Comparison of ENCODE assay signal across 11 mouse cellular contexts in genomic region chr13:100988671-100989531, GRCm38 (mm10).
DNase-seq lines count a peak whose midpoint lies in the region; ATAC-seq and TF ChIP-seq lines count a peak whose summit lies in the region.
"Had no signal": no experiment of that assay in that cellular context is flagged by ENCODE, and none has a peak within 500 bp of the region (broad histone marks: within the 10 kb centered on the region; RNA-seq: fewer than 3 reads in every experiment).

No protein-coding gene starts in this region.

- no peak overlapping the region for H3K9ac ChIP-seq in forebrain, postnatal 0 days
- H3K9ac ChIP-seq in forebrain, embryonic 14.5 days (ENCODE audit: low read length), result no peak overlapping the region
- H3K9ac ChIP-seq in midbrain, postnatal 0 days (replicated peaks; ENCODE audit: low read length, poor library complexity, severe bottlenecking), result no peak overlapping the region
- no peak overlapping the region for H3K9ac ChIP-seq in midbrain, embryonic 16.5 days (ENCODE audit: low read depth, low read length)

- H3K9me3 ChIP-seq in forebrain, postnatal 0 days (ENCODE audit: low read length), result no peaks in the 10 kb centered on the region
- no peaks in the 10 kb centered on the region for H3K9me3 ChIP-seq in forebrain, embryonic 14.5 days (replicated peaks; ENCODE audit: control insufficient read depth, low read length)
- no peaks in the 10 kb centered on the region for H3K9me3 ChIP-seq in midbrain, postnatal 0 days (ENCODE audit: low read length)
- no peaks in the 10 kb centered on the region for H3K9me3 ChIP-seq in midbrain, embryonic 16.5 days (replicated peaks; ENCODE audit: control insufficient read depth, low read length, poor library complexity, severe bottlenecking)
- H3K9me3 ChIP-seq in limb, embryonic 10.5 days (replicated peaks), result no peaks in the 10 kb centered on the region

- no peak for DNase-seq in forebrain, postnatal 0 days
- no peak for DNase-seq in forebrain, embryonic 14.5 days (ENCODE audit: low spot score)
- peak; percentile 40 for DNase-seq in midbrain, postnatal 0 days (ENCODE audit: low spot score)
- DNase-seq in limb, embryonic 10.5 days (ENCODE audit: low spot score), result peak; percentile 32
- peak; percentile 14 for DNase-seq in skeletal muscle tissue, adult 2 months (ENCODE audit: low read depth, low spot score)
- DNase-seq in ovary, postnatal 14 days (ENCODE audit: low spot score), result no peak
- no peak for DNase-seq in cerebellum, adult 18-20 months
- DNase-seq: B cell, adult 2 months; cerebellum, adult 11 months had no signal

- no peaks in the 10 kb centered on the region for H3K27me3 ChIP-seq in forebrain, postnatal 0 days (ENCODE audit: insufficient read depth, low read length)
- no peaks in the 10 kb centered on the region for H3K27me3 ChIP-seq in forebrain, embryonic 14.5 days (replicated peaks; ENCODE audit: control insufficient read depth, insufficient read depth, low read length)
- H3K27me3 ChIP-seq in midbrain, postnatal 0 days (ENCODE audit: insufficient read depth, low read length), result no peaks in the 10 kb centered on the region
- H3K27me3 ChIP-seq in midbrain, embryonic 16.5 days (ENCODE audit: control insufficient read depth, insufficient read depth, low read depth, low read length), result no peaks in the 10 kb centered on the region
- no peaks in the 10 kb centered on the region for H3K27me3 ChIP-seq in limb, embryonic 10.5 days (ENCODE audit: low read depth, poor library complexity, severe bottlenecking)

- ATAC-seq in forebrain, postnatal 0 days, result peak; percentile 40
- ATAC-seq in forebrain, embryonic 14.5 days, result no peak
- ATAC-seq in midbrain, postnatal 0 days (ENCODE audit: low FRiP score), result no peak; the same call in 1 of the 2 replicates
- no peak for ATAC-seq in midbrain, embryonic 16.5 days
- ATAC-seq: inflammation-experienced regulatory T-cells, adult 6 months had no signal

- no peak overlapping the region for H3K27ac ChIP-seq in forebrain, postnatal 0 days (ENCODE audit: low read depth, low read length)
- no peak overlapping the region for H3K27ac ChIP-seq in forebrain, embryonic 14.5 days (ENCODE audit: low read depth, low read length)
- H3K27ac ChIP-seq in midbrain, postnatal 0 days (ENCODE audit: low read depth, low read length), result no peak overlapping the region
- H3K27ac ChIP-seq in midbrain, embryonic 16.5 days (ENCODE audit: low read length), result no peak overlapping the region
- peak overlapping the region; percentile 56 for H3K27ac ChIP-seq in limb, embryonic 10.5 days

- WGBS in forebrain, postnatal 0 days, result 60% methylated on average over 13 of the region's 13 CpGs
- WGBS in forebrain, embryonic 14.5 days, result 63% methylated on average over 13 of the region's 13 CpGs
- WGBS in midbrain, postnatal 0 days, result 63% methylated on average over 13 of the region's 13 CpGs
- 74% methylated on average over 13 of the region's 13 CpGs for WGBS in midbrain, embryonic 16.5 days
- 74% methylated on average over 13 of the region's 13 CpGs for WGBS in limb, embryonic 10.5 days

- H3K4me1 ChIP-seq in forebrain, postnatal 0 days (ENCODE audit: insufficient read depth), result no peaks in the 10 kb centered on the region
- H3K4me1 ChIP-seq in forebrain, embryonic 14.5 days (ENCODE audit: control insufficient read depth, insufficient read depth, low read length), result no peaks in the 10 kb centered on the region
- no peaks in the 10 kb centered on the region for H3K4me1 ChIP-seq in midbrain, postnatal 0 days (ENCODE audit: insufficient read depth, low read length)
- no peaks in the 10 kb centered on the region for H3K4me1 ChIP-seq in midbrain, embryonic 16.5 days (ENCODE audit: control insufficient read depth, insufficient read depth, low read length)
- peaks cover 17% of the 10 kb centered on the region for H3K4me1 ChIP-seq in limb, embryonic 10.5 days

- H3K36me3 ChIP-seq in forebrain, postnatal 0 days (ENCODE audit: insufficient read depth), result no peaks in the 10 kb centered on the region
- H3K36me3 ChIP-seq in forebrain, embryonic 14.5 days (ENCODE audit: control insufficient read depth, insufficient read depth, low read length), result no peaks in the 10 kb centered on the region
- H3K36me3 ChIP-seq in midbrain, postnatal 0 days (ENCODE audit: insufficient read depth, low read length), result no peaks in the 10 kb centered on the region
- H3K36me3 ChIP-seq in midbrain, embryonic 16.5 days (ENCODE audit: control insufficient read depth, insufficient read depth, low read length), result no peaks in the 10 kb centered on the region
- no peaks in the 10 kb centered on the region for H3K36me3 ChIP-seq in limb, embryonic 10.5 days

- H3K4me3 ChIP-seq in forebrain, postnatal 0 days (ENCODE audit: low read depth, low read length), result no peak overlapping the region
- no peak overlapping the region for H3K4me3 ChIP-seq in forebrain, embryonic 14.5 days (ENCODE audit: low read depth, low read length)
- H3K4me3 ChIP-seq in midbrain, postnatal 0 days (ENCODE audit: low read depth, low read length), result no peak overlapping the region
- H3K4me3 ChIP-seq in midbrain, embryonic 16.5 days (ENCODE audit: low read depth, low read length), result no peak overlapping the region
- no peak overlapping the region for H3K4me3 ChIP-seq in limb, embryonic 10.5 days

- no peak for TF ChIP-seq CTCF in forebrain, postnatal 0 days (IDR thresholded peaks at IDR 0.05; ENCODE audit: low read depth)
- no peak for TF ChIP-seq CTCF in midbrain, postnatal 0 days (IDR thresholded peaks at IDR 0.05)

- no peak overlapping the region for H3K4me2 ChIP-seq in forebrain, postnatal 0 days (ENCODE audit: low read depth)
- no peak overlapping the region for H3K4me2 ChIP-seq in forebrain, embryonic 14.5 days (ENCODE audit: low read length)
- no peak overlapping the region for H3K4me2 ChIP-seq in midbrain, postnatal 0 days (ENCODE audit: low read depth, low read length, poor library complexity, severe bottlenecking)
- H3K4me2 ChIP-seq in midbrain, embryonic 16.5 days (ENCODE audit: low read length), result no peak overlapping the region

Comparison
In these comparisons a context has a peak if more than half of its experiments do, and no peak if none do; other contexts are left out.
1. DNase-seq: peak in midbrain, postnatal 0 days (single experiment), limb, embryonic 10.5 days (single experiment) and skeletal muscle tissue, adult 2 months (single experiment); none in forebrain, postnatal 0 days (single experiment), forebrain, embryonic 14.5 days (single experiment), ovary, postnatal 14 days (single experiment) and cerebellum, adult 18-20 months (0 of 2).